Mouse (Mus musculus): Measurements from ENCODE around the gene B230217C12Rik. TPM values are rescaled to one million over a fixed set of nuclear protein-coding genes. Genes with fewer than 3 reads are reported as not detected.

Gene B230217C12Rik
- polyA plus RNA-seq, 1 experiment from 2014 or later: 3.4 TPM

DNA sequence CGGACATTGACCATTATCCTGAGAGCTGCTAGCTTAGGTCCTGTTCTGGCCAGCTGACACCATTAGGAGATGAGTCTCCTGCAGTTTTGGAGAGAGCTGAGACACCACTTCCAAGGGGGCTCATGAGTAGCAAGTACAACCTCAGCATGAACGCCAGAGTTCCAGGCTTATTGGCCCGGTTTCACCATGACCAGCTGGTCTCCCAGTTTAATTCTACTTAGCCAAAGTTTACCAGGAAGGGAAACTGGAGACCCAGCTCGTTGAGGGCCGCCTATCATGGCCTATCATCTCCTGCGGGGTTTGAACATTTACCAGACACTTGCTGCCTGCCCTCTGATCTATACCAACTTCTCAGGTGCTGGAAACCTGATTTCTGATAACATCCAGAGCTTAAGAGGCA is 33.0 kb upstream of the B230217C12Rik start:
- Histone ChIP-seq H3K9ac (ENCODE audit: low read length) (peak overlapping the region; percentile 40), H3K27ac (ENCODE audit: low read length) (peak overlapping the region; percentile 93), H3K36me3 (ENCODE audit: control insufficient read depth, insufficient read depth, low read length) (peaks cover 5% of the 10 kb centered on the region; the same call in 1 of the 2 replicates), H3K27me3 (ENCODE audit: control insufficient read depth, insufficient read depth, low read depth, low read length) (no peaks in the 10 kb centered on the region), H3K4me2 (ENCODE audit: low read depth, low read length) (peak overlapping the region; percentile 22), H3K9me3 (ENCODE audit: control insufficient read depth, low read length) (no peaks in the 10 kb centered on the region), H3K4me1 (replicated peaks; ENCODE audit: control insufficient read depth, insufficient read depth, low read length) (peaks cover 98% of the 10 kb centered on the region), H3K4me3 (ENCODE audit: low read length) (no peak overlapping the region)
- WGBS: 15% methylated on average over 6 of the region's 6 CpGs
- no peak for ATAC-seq (ENCODE audit: low read depth)

DNA sequence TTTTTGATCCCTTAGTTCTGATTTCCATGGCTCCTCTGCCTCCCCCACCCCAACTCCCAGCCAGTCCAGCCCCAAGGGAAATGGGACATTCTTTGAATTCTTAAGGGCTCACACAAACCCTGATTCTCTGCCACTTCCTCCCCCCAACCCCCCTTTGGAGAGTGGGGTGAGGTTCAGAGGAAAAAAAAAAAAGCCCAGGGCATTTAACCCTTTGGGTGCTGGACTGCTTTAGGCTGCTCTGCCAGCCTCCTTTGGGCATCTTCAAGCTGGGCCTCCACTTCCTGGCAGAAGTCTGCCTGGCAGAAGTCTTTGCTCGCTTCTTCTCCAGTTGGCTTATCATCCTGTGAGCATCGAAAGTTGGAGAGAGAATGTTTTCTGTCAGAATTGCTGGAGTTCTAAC is 32.5 kb upstream of the B230217C12Rik start:
- Histone ChIP-seq H3K4me2 (ENCODE audit: low read depth, low read length) (peak overlapping the region; percentile 22; the same call in 1 of the 2 replicates), H3K27me3 (ENCODE audit: control insufficient read depth, insufficient read depth, low read depth, low read length) (no peaks in the 10 kb centered on the region), H3K27ac (ENCODE audit: low read length) (peak overlapping the region; percentile 93), H3K9me3 (ENCODE audit: control insufficient read depth, low read length) (no peaks in the 10 kb centered on the region), H3K36me3 (ENCODE audit: control insufficient read depth, insufficient read depth, low read length) (peaks cover 5% of the 10 kb centered on the region; the same call in 1 of the 2 replicates), H3K4me3 (ENCODE audit: low read length) (no peak overlapping the region), H3K4me1 (replicated peaks; ENCODE audit: control insufficient read depth, insufficient read depth, low read length) (peaks cover 98% of the 10 kb centered on the region), H3K9ac (ENCODE audit: low read length) (peak overlapping the region; percentile 40)
- ATAC-seq (ENCODE audit: low read depth): peak; percentile 54
- 8% methylated on average over 2 of the region's 2 CpGs for WGBS

DNA sequence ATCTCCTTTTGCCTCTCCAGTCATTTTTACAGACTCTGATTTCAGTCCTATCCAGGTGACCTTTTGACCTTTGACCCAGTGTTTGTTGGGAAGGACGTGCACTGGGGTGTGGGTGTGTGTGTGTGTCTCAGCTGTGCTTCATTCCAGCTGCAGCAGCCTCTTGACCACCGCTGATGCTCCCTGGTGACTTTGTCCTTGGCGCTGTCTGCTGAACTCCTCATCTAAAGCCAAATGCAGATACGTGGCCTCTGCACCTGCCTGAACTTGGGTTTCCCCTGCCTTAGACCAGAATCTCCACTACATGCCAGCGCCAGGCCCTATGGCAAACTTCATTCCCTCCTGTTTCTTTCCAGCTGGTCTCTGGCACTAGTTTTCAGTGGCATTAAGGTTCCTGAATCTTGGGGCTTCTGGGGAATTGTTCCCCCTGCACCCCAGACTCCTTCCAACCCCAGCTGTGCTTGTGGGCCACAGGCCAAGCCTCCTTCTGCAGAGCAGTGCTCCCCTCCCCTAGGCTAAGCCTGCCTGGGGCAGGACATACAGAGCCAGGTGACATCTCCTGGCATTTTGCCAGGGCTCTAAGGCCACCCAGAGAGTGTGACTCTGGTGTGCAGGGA is 31.9 kb upstream of the B230217C12Rik start:
- Histone ChIP-seq H3K4me2 (ENCODE audit: low read depth, low read length) (peak overlapping the region; percentile 1; the same call in 1 of the 2 replicates), H3K27me3 (ENCODE audit: control insufficient read depth, insufficient read depth, low read depth, low read length) (no peaks in the 10 kb centered on the region), H3K27ac (ENCODE audit: low read length) (peak overlapping the region; percentile 93), H3K9me3 (ENCODE audit: control insufficient read depth, low read length) (no peaks in the 10 kb centered on the region), H3K9ac (ENCODE audit: low read length) (0 out of 2 replicates have a peak overlapping the region, but pooled peaks have one; percentile 35), H3K4me1 (replicated peaks; ENCODE audit: control insufficient read depth, insufficient read depth, low read length) (peaks cover 99% of the 10 kb centered on the region), H3K36me3 (ENCODE audit: control insufficient read depth, insufficient read depth, low read length) (peaks cover 8% of the 10 kb centered on the region; the same call in 1 of the 2 replicates), H3K4me3 (ENCODE audit: low read length) (no peak overlapping the region)
- 25% methylated on average over 5 of the region's 5 CpGs for WGBS
- ATAC-seq (ENCODE audit: low read depth): no peak

DNA sequence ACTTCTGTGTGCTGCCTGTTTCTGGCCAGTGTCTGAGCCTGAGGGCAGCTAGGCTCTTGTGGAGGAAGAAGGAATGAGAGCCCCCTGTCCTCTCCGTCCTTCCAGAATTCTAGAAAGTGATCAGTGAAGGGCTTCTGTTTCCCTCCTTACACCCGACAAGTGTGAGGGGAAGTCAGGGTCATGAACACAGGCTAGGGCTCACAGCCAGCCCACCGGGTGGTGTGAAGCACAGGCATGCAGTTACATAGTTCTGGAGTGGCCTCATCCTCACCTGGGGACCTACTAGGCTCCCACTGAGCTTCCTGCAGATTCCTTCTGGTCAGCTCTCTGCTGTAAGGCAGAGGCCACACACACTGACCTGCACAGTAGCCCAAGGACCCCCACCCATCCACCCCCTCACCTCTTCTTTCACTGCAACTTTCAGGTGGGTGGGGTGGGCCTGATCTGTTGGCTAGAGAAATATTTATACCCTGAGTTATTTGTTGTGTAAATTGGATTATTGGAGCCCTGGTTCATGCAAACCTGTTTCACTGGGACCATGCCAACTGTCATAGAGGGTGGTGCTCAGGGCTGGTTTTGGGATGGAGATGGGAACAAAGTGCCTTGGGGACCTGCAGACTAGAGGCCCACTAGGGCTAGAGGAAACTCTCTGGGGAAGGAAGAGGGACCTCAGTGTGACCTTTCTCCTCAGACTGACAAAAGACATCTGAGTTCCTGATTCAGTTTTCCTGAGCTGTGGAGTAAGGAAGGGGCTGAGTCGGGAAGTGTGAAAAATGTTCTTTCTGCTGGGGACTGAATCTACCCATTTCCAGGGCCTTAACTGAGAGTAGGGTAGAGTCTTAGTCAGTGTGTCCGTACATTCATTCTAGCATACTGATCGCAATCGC is 31.1 kb upstream of the B230217C12Rik start:
- no peak overlapping the region for H3K4me3 ChIP-seq (ENCODE audit: low read length)
- no peak for ATAC-seq (ENCODE audit: low read depth)
- peak overlapping the region; percentile 93 for H3K27ac ChIP-seq (ENCODE audit: low read length)
- peaks cover 8% of the 10 kb centered on the region; the same call in 1 of the 2 replicates for H3K36me3 ChIP-seq (ENCODE audit: control insufficient read depth, insufficient read depth, low read length)
- H3K9me3 ChIP-seq (ENCODE audit: control insufficient read depth, low read length): no peaks in the 10 kb centered on the region
- H3K27me3 ChIP-seq (ENCODE audit: control insufficient read depth, insufficient read depth, low read depth, low read length): no peaks in the 10 kb centered on the region
- H3K4me2 ChIP-seq (ENCODE audit: low read depth, low read length): no peak overlapping the region; the same call in 1 of the 2 replicates
- H3K9ac ChIP-seq (ENCODE audit: low read length): 0 out of 2 replicates have a peak overlapping the region, but pooled peaks have one; percentile 35
- WGBS: 38% methylated on average over 7 of the region's 7 CpGs
- peaks cover 95% of the 10 kb centered on the region for H3K4me1 ChIP-seq (replicated peaks; ENCODE audit: control insufficient read depth, insufficient read depth, low read length)

DNA sequence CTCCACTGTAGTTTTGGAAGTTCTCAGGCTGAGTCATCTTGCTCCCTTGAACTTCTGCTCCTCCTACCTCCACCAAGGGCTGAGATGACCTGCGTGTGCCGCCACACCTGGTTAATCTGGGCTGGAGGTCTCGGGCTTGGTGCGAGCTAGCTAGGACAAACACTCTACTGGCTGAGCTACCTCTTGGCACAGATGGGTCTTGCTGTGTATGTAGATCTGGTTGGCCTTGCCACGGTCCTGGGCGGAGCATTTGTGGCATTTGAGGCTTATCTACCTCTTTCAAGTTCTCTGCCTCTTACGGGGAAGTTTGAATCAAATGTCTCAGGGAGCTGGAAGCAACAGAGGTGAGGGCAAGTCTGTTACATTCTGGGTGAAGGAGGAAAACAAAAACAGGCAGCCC is 30.2 kb upstream of the B230217C12Rik start:
- Histone ChIP-seq H3K9me3 (ENCODE audit: control insufficient read depth, low read length) (no peaks in the 10 kb centered on the region), H3K4me2 (ENCODE audit: low read depth, low read length) (no peak overlapping the region), H3K27ac (ENCODE audit: low read length) (peak overlapping the region; percentile 93), H3K4me1 (replicated peaks; ENCODE audit: control insufficient read depth, insufficient read depth, low read length) (peaks cover 94% of the 10 kb centered on the region), H3K4me3 (ENCODE audit: low read length) (no peak overlapping the region), H3K36me3 (ENCODE audit: control insufficient read depth, insufficient read depth, low read length) (peaks cover 14% of the 10 kb centered on the region; the same call in 1 of the 2 replicates), H3K27me3 (ENCODE audit: control insufficient read depth, insufficient read depth, low read depth, low read length) (no peaks in the 10 kb centered on the region), H3K9ac (ENCODE audit: low read length) (no peak overlapping the region)
- 47% methylated on average over 7 of the region's 7 CpGs for WGBS
- ATAC-seq (ENCODE audit: low read depth): peak; percentile 42

DNA sequence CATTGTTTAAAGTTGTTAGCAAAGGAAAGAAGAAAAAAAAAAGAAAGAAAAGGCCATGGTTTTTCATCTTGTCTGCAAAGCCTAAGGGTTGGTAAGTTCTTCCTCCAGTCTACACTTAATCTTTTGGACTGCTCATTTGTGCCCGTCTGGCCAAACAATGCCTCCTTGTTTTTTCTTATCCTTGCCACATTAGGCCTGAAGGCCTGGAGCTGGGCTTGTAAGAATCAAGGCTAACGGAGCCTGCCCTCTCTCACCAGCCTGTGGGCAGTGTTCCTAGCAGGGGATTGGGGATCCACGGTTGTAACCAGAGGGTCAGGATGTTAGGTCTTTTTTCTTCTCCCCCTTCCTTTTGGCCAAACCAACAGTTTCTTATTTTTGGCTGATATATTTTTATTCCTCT is 29.6 kb upstream of the B230217C12Rik start:
- ATAC-seq (ENCODE audit: low read depth): no peak
- WGBS: 35% methylated on average over 3 of the region's 3 CpGs
- peaks cover 15% of the 10 kb centered on the region; the same call in 1 of the 2 replicates for H3K36me3 ChIP-seq (ENCODE audit: control insufficient read depth, insufficient read depth, low read length)
- H3K27ac ChIP-seq (ENCODE audit: low read length): peak overlapping the region; percentile 93; the same call in 1 of the 2 replicates
- no peak overlapping the region for H3K4me3 ChIP-seq (ENCODE audit: low read length)
- peaks cover 93% of the 10 kb centered on the region for H3K4me1 ChIP-seq (replicated peaks; ENCODE audit: control insufficient read depth, insufficient read depth, low read length)
- H3K9me3 ChIP-seq (ENCODE audit: control insufficient read depth, low read length): no peaks in the 10 kb centered on the region
- no peak overlapping the region for H3K4me2 ChIP-seq (ENCODE audit: low read depth, low read length)
- no peaks in the 10 kb centered on the region for H3K27me3 ChIP-seq (ENCODE audit: control insufficient read depth, insufficient read depth, low read depth, low read length)
- no peak overlapping the region for H3K9ac ChIP-seq (ENCODE audit: low read length)

DNA sequence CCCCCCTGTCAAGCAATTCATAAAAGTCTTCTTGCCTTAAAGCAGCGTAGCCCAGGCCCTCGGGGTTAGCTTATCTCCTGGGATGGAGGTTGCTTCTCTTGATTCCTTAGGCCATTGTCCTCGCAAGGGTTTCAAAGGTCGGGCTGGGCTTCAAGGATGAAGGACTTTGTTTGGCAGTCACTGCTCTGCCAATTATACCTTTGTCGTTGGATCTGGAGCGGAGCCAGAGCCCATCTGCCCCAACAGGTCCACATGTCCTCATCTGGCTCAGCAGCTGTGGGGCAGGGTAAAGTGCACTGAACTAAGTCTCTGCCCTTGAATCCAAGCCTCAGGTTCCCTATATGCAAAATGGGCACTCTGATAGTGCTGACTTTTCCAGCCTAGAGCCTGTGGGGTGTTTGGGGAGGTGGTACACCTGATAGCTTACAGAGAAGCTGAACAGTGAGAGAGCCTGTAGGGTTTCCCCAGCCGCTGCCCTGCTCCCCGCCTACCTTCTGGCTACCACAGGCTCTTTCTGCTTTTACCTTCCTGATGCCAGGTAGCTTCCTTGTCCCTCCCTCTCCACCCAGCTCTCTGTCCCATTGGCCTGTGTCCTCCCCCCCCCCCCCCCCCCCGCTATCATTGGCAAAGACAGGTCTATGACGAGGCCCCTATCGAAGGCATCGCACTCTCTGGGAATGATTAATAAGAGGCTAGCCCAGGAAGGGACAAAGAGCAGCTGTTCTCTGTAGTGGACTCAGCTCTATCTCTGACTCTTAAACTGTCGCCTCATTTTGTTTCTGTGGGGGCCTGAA is 28.8 kb upstream of the B230217C12Rik start:
- H3K36me3 ChIP-seq (ENCODE audit: control insufficient read depth, insufficient read depth, low read length): peaks cover 18% of the 10 kb centered on the region; the same call in 1 of the 2 replicates
- no peaks in the 10 kb centered on the region for H3K9me3 ChIP-seq (ENCODE audit: control insufficient read depth, low read length)
- peak overlapping the region; percentile 8; the same call in 1 of the 2 replicates for H3K9ac ChIP-seq (ENCODE audit: low read length)
- peak overlapping the region; percentile 34 for H3K27ac ChIP-seq (ENCODE audit: low read length)
- no peak overlapping the region for H3K4me3 ChIP-seq (ENCODE audit: low read length)
- WGBS: 31% methylated on average over 12 of the region's 13 CpGs
- no peak overlapping the region for H3K4me2 ChIP-seq (ENCODE audit: low read depth, low read length)
- H3K4me1 ChIP-seq (replicated peaks; ENCODE audit: control insufficient read depth, insufficient read depth, low read length): peaks cover 93% of the 10 kb centered on the region
- H3K27me3 ChIP-seq (ENCODE audit: control insufficient read depth, insufficient read depth, low read depth, low read length): no peaks in the 10 kb centered on the region
- ATAC-seq (ENCODE audit: low read depth): no peak

DNA sequence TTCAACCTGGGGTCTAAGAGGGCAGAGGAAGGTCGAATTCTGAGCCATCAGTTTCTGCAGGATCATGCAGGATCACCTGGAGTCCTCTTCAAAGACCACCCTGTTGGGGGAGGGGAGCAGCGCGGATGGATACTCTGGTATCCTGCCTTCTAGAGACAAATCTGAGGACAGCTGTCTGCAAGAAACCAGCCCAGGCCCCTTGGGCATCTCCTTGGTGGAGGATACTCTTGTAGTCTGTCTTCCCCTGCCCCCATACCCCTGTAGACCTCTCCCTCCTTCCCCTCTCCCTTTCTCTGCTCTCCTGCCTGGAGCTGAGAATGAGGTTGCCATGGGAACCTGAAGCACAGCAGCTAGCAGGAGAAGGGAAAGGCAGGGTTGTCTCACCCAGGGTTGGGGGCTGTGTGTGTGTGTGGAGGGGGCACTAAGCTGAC is 28.1 kb upstream of the B230217C12Rik start:
- Histone ChIP-seq H3K36me3 (ENCODE audit: control insufficient read depth, insufficient read depth, low read length) (peaks cover 14% of the 10 kb centered on the region; the same call in 1 of the 2 replicates), H3K27me3 (ENCODE audit: control insufficient read depth, insufficient read depth, low read depth, low read length) (no peaks in the 10 kb centered on the region), H3K4me2 (ENCODE audit: low read depth, low read length) (no peak overlapping the region), H3K4me3 (ENCODE audit: low read length) (no peak overlapping the region), H3K4me1 (replicated peaks; ENCODE audit: control insufficient read depth, insufficient read depth, low read length) (peaks cover 93% of the 10 kb centered on the region), H3K9ac (ENCODE audit: low read length) (no peak overlapping the region), H3K27ac (ENCODE audit: low read length) (peak overlapping the region; percentile 47), H3K9me3 (ENCODE audit: control insufficient read depth, low read length) (no peaks in the 10 kb centered on the region)
- 0 out of 2 replicates have a peak, but pooled peaks have one; percentile 6 for ATAC-seq (ENCODE audit: low read depth)
- WGBS: 47% methylated on average over 3 of the region's 3 CpGs

Measured in lung, embryonic 16.5 days (tissue).